Mouse (Mus musculus) adrenal gland, adult 2 months (tissue): Measurements from ENCODE around the gene Sun2. TPM values are rescaled to one million over a fixed set of nuclear protein-coding genes. Genes with fewer than 3 reads are reported as not detected.
A peak's percentile ranks its signal among the peaks of the same experiment; 100 is the strongest.

Source experiments
- DNase-seq: peaks from one replicate; pipeline ENCODE4 v3.0.0; 2021
- polyA plus RNA-seq: library from polyadenylated mRNA; depleted of rRNA; stranded (reverse); fragments of >200 nt; gene quantifications from 2 replicates; pipeline ENCODE4 v1.2.3, GENCODE M21; 2012
- total RNA-seq, 2 experiments: library from RNA; stranded (reverse); gene quantifications; 2 replicates each; pipeline ENCODE4 v1.2.3; 2021

Gene Sun2
- total and polyA plus RNA-seq, 3 experiments: 46.9 to 86.8 (median 77.9) TPM

DNA sequence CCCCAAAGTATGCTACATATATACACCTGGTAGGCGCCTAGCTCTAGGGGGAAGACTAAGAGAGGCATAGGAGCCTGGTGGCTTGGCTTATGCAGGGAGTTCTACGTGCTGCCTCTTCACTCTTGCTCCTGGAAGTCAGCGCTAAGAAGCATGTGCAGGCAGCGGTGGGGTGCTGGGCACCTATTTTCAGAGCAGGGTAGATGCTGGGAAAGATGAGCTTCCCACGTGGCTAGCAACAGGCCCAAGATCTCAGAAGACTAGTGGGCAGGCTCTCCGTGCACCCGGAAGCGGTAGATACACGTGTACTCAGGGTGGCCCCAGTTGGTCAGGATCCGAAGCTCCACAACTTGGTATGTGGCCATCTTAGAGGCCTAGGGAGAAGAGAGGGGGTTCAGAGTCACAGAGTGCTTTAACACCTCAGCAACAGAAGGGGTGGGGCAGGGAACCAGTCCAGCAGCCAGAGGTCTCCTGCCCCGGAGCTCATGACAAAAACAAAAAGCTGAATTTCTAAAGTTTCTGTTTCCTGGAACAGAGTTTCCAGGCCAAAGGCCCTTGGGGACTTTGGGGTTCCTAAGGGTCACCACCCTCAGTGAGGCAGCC, 17.0 kb downstream of the Sun2 start:
- DNase-seq: no peak

DNA sequence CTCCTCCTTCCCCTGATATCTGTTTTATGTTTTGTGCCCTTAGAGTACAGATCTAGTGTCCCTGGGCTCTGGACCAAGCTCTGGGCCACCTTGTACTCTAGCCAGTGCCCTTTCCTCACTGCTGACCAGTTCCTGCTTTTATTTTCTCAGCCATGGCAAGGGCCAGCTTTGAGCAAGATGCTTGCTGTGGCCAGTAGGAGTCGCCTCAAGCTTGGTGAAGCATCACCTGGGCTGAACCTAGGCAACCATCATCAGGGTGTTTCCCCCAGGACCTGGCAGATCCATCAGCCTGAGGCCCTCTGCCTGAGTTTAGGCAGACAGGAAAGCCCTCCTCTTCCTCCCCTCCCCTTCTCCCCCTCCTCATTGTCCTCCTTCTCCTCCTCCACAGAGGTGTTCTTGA, 18.9 kb downstream of the Sun2 start:
- peak; percentile 43 for DNase-seq

DNA sequence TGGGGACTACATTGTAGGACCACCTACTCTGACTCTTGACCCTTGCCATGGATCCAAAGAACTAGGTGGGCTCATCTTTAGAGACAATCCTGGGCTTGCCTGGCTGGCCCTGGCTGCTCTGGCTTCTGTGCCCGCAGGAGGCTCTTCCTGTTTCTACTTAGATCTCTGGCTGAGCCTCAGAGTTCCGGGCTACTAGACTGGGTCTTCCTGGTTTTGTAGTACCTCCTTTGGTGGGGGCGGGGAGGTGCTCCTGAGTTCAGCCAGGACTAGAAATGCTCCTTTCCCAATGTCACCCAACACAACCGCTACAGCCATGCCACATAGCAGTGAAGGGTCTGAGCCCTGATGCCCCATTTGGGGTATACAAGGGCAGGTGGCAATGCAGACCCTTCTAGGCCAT, 21.5 kb downstream of the Sun2 start:
- DNase-seq: no peak

DNA sequence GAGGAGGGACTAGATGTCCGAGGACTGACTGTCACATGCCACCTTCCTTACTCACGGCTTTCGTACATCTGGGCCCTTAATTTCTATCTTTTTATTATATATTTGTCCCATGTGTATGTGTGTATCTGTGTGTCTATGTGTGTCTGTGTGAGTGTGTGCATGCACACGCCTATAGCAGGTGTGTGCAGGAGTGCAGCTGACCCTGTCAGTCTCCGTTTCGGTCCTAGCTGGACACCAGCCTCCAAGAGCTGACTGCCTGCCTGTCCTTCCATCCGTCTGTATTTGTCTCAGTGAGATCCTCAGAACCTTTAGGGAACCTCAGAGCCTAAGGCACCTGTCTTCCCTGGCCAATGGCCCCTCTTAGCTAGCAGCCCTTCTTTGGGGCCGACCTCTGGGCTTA, 22.1 kb downstream of the Sun2 start:
- DNase-seq: no peak

DNA sequence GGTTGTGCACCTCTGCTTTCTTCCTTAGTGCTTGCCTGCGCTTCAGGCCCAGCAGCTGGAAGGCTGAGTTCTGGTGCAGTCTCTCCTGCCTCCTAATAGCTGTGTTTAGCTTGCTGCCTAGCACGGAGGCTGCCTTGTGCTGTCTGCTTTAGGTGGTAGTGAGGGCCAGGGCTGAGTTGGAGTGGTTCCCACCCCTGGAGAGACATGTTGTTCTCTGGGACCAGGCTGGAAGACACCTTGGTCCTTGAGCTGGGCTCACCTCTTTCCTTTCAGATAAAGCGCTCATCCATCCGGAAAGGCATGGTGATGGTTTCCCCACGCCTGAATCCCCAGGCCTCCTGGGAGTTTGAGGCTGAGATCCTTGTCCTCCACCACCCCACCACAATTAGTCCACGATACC, 25.6 kb downstream of the Sun2 start:
- DNase-seq: no peak

DNA sequence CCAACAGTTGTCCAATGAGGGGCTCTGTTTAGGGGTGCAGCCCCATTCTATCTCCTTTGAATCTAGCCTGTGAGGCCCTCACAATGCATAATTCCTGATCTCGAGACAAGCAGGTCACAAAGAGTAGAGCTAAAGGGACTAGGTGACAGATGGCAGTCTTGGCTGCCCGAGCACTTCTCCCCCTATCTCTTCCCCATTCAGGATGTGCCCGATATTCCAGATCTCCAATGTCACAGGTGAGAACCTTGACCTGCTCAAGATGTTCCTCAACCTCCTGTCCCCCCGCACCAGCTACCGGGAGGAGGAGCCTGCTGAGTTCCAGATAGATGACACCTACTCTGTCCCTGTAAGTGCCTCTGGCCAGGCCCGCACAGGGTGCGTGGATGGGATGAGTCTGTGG, 26.7 kb downstream of the Sun2 start:
- DNase-seq: no peak

DNA sequence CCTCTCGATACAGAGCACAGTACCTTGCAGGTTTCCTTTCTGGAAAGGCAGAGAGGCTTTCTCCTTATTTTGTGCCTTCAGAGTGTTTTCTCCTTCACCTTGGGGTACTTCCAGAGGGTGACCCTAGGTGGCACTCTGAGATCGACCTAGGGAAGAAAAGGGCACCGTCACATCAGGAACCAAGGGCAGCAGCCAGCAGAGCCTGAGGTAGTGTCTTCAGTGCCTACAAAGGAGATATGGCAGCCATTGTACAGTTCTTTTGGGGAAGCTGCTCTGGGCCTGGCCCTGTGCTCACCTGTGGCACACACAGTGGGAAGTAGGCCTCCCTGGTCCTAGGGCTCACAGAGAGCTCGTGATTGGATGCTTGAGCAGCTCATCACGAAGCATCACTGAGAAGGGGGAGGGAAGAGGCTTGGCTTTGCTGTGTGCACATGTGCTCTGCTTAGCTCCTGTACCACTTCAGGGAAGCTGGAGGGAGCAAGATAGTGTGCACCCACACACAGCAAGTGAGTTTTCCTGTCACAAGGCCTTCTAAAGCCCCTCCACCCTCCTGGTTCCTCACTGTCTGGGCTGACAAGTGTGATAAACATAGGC, 34.0 kb downstream of the Sun2 start:
- DNase-seq: no peak

DNA sequence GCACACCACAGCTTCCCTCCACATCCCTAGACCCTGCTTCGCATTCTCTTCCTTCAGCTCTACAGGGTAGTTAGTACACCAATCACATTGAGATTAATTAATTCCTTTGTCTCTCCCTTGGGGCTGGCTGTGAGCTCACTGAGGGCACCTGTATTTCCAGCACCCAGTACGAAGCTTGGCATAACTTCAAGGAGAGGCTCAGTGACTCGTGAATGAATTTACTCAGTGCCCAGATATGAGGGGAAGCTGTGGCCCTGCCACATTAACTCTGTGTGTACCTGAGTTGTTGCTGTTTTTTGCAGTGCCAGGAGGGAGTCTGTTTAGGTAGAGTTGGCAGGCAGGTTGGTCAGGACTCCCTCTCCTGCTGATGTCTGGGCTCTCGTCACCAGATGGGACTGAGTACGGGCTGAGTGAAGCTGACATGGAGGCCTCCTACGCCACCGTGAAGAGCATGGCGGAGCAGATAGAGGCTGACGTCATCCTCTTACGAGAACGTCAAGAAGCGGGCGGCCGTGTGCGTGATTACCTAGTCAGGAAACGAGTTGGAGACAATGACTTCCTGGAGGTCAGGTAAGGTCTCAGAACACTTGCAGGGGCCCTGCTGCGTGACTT, 35.6 kb downstream of the Sun2 start:
- DNase-seq: no peak

DNA sequence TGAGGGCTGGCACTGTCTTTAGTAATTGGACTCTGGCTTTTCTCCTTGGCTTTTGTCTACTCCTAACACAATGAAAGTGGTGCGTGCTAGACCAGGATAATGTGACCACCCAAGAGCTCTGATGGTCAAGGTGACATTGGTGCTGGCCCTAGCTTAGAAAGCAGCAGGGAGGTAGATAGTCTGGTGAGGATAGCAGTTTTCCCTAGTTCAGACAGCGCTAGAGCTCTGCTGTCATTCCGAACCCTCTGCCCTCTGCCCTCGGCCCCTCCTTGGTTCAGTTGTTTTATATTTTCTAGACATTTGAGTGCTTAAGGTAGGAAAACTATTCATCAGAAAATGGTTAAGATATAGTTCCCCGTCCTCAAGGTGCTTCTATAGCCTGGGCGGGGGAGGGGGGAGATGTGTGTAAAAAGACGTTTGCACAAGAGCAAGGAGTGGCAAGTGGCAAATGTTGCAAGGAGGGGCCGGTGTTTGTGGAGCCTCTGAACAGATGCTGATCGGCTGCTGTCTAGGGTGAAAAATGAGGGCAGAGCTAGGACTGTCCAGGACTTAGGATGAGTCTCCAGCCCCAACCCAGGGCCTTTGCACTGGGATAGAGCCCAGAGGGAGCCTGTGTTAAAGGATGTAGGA, 44.7 kb downstream of the Sun2 start:
- DNase-seq: no peak

DNA sequence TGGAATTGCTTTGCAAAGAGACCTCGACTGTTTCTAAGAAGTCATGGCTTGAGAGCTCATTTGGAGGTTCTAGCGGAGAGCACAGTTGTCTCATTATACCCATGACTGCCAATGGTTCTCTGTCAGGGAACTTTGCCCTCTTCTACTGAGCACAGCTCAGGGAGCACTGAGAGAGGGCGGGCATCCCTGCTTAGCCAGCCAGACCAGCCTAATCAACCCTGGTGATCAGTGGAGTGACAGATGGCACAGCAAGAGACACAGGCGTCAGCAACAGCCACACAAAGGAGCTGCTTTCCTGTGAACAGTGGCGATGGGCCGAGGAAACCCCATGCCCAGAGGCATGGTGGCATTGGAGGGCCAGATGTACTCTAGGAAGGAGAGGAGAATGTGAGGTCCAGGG, 45.3 kb downstream of the Sun2 start:
- no peak for DNase-seq

DNA sequence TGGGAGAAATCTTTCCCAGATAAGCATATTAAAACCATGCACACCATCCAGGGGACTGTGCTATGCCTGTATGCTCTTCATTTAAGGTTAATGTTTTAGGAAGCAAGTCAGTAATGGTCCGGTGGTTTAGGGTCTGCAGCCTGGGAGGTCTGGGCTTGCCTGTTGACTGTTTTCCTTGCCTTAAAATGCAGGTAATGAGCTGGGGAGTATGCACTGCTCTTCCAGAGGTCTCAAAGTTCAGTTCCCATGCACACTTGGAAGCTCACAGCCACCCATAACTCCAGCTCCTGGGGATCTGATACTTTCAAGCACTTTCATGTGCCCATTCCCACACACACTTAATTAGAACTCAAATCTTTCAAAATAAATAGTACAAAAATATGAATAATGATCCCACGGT, 45.8 kb downstream of the Sun2 start:
- no peak for DNase-seq

DNA sequence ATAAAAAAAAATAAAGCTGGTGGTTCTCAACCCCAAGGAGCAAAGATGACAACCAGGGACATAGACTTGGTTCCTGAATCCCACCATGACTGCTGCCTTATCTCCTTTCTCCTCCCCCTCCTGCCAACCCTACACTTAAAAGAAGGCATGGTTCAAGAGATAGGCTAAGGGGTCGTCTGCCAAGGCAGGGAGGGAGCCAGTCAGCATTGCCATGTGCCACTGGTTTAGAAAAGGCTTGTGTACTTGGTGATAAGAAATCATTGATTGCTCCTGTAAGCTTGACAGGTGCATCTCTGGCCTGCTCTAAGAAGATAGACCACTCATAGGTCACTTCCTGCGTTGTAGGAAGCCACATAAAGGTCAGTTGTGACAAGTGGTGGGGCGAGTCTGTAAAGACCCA, 46.8 kb downstream of the Sun2 start:
- no peak for DNase-seq

DNA sequence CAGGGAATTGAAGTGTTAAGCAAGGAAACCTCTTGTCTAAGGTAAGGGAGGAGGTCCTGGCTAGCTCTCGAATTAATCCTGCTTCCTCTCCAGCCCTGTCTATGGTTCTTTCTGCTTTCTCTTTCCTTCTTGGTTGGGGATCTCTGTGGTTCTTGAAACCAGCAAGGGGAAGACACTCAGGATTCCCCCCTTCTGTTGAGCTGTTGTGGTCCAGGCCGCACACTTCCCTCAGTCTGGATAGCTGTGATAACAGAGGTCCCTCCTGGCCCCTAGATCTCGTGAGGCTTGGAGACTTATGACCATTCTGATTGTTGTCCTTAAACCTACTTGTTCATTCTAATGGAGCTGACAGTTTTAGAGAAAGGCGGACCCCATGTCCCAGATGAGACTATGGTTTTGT, 47.8 kb downstream of the Sun2 start:
- no peak for DNase-seq

DNA sequence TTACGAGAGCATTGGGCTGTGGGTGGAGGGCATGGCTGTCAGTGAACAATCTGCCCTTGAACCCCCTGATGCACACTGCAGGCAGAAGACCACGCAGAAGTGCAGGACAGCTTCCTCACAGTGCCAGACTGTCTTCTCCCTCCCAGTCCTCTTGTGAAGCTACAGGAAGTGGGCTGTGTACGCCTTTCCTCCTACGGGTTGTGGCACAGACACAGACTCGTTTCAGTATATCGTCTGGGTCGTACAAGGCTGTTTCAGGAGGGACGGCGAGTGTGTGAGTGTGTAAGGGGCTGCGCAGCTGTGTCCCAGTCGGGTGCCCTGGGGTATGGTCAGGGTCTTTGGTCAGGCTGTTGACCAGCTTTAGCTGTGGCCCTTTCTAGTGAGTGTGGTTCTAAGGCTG, 48.6 kb downstream of the Sun2 start:
- no peak for DNase-seq

DNA sequence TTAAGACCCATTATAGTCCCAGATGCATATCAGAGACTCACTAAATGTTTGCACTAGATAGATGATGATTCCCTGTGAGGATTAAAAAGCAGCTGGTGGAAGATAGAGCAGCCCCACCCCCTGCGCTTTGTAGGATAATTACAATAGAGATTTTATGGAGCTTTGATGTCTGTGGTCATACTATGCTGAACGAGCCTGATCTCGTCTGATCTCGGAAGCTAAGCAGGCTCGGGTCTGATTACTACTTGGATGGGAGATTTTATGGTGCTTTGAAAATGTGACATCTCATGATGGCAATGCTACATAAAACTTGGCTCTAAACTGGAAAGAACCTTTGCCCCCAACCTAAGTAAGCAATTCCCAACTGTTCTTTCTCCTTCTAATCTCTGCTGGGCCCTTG, 50.0 kb downstream of the Sun2 start:
- DNase-seq: no peak

DNA sequence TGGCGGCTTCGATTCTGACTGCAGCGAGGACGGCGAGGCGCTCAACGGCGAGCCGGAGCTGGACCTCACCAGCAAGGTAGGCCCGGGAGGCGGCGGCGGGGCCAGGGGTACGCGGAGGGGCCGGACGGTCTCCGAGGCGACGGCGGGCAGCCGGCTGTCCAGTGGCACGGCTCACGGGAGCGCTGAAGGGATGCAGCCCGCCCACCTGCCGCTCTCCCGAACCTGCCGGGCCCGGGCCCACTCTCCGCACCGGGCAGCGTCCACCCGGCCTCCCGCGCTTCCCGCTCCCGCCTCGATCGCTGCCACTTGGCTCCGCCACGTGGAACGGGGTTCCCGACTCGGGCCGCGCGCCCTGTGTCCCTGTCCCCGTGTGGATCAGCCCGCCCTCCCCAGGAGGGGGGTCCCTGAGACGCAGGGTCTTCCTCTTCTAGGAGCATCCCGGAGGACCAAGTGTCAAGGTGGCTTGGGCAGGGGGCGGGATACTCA, 51.3 kb downstream of the Sun2 start:
- DNase-seq: no peak

DNA sequence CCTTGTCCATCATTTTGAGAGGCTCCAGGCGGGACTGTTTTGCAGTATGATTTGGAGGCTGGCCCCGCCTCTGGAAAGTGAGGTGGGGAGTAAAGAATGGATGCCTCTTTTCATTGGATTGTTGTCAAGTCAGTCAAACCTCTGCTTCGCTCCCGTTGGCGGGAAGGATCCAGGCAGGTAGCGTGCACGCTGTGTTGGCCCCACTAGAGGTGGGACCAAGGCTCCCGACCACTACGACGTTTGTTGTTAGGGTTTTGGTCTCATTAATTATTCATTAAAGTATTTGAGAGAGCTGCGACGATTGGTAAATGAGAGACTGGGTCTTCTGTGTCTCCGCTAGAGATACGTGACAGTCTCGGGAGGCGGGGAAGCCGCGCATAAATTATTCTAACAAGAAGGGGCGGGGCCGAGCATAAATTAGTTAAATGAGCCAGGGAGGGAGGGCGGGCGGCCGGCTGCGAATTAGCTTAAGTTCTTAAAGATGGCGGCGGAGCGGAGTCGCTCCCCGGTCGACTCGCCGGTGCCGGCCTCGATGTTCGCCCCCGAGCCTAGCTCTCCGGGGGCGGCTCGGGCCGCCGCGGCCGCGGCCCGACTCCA, 51.8 kb downstream of the Sun2 start, which contains the start of gene Gtpbp1:
Gtpbp1 (plus strand) TSS at position 420 of the 597 bp plus-strand sequence.
- peak; percentile 99 for DNase-seq

DNA sequence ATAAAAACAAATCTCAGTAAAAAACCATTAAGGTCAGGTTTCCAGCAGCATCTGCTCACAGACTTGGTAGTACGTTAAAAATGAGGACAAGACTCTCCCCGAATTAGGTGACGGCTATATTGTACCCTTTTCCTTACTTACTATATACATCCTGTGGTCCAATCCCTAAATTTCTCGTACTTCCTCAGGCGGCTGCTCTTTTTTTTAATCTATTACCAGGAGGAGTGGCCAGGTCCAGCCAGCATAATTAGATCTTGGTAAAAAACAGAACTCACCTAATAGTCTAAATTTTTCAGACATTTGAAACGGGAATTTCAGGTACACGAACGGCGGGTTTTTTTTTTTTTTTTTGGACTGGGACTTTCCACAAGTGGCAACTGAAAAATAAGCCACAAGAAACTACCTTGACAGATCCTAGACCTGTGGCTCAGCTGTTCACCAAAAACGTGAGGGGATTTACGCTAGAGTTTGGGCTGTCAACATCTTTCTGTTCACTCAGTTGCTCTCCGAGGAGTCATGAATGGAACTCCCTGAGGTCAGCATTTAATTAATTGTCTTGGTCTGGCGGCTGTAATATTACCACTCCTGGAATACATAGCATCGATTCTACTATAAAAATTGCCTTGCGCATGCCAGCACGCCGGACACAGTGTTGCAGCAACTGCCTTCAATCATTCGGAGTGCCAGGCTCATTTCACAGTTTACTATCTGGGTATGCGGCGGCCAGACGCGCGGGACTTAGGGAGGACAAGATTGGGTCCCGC, 52.5 kb downstream of the Sun2 start:
- DNase-seq: no peak

DNA sequence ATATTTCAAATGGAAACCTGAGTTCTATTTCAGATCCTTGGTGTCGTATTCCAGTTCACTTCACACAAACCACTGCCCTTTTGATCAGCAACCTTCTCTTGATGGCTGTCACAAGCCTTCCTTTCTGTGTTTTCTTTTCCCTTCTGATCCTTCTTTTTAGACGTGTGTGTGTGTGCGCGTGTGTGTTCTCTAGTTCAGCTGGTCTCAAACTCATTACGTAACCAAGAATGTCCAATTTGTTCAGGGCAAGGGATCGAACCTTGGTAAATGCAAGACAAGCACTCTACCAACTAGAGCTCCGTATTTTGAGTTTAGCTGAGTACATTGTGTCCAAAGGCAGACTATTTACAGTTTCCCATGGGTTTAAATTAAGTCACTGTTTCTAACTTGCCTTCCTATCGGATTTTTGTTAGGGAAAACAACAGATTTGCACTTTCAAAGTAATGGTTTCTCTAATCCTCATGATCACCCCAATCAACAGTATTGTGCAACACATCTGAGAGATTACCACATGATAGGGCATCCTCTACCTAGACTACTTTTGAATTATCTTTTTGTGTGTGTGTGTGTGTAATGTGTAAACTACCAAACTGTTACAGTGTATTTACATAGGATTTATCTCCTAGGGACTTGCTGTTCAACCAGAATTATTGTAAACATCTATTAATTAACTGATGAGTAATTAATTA, 53.9 kb downstream of the Sun2 start:
- DNase-seq: no peak

DNA sequence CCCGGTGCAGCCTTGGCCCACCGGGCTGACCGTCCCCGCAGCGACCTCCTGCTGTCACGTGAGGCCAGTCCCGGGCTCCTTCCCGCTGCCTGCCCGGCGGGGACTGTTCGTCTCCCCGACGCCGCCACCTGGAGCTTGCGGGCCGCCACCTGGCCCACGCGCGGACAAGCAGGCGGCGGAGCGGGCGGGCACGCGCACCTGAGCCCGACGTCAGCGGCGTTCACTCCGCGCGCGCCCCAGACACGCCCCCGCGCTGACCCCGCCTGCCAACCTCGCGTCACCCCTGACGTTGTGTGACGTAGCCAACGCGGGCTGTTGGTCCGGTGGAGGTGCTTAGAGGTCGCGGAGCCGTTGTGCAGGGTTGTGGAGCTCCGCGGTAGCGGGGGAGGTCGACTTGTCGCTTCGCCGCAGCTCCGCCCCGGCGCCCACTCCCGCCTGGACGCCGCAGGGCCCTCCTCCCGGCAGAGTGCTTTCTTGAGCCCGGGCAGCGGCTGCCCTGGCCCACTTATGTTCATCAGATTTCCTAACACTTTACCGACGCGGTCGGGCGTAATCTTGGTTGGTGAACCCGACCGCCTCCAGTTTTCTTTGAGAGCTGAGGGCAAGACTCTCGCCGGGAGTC, 54.6 kb downstream of the Sun2 start, which contains the start of gene Josd1:
Josd1 (minus strand) TSS at position 274 of the 622 bp plus-strand sequence.
- DNase-seq: peak; percentile 98

DNA sequence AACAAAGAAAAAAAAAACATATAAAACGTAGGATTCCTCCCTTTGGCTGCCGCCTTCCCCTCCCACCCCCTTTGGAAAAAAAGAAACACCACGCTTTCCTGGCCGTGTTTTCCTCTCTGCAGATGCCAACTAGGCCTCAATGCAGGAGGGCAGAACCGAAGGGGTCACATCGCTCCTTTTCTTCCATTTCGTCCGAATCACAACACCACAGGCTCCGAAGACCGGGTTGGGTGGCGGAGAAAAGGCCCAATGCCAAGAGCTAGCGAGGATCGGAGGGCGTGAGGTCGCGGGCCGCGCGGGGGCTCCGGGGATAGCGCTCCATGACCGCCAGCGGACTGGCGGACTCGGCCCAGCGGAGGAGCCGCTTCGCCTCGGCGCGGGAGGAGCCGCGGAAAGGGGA, 55.2 kb downstream of the Sun2 start:
- DNase-seq: no peak
